ENCODE assay signal across 22 mouse cellular contexts in the genomic region with DNA sequence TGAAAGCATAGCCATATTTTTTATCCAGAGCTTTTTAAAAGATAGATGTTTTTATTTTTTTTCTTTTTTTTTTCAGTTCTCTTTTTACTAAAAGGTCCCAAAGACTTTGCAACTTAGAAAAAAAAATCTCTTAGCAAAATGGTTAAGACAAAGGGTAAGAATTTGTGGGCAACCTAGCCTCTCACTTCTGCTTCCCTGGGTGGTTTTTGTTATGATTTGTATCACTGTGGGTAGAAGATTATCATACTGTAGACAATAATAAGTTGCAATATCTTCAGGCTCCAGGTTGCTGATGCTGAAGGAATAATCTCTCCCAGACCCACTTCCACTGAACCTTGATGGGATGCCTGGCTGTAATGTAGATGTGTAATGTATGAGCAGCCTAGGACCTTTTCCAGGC.
"Had no signal": no experiment of that assay in that cellular context is flagged by ENCODE, and none has a peak within 500 bp of the region (broad histone marks: within the 10 kb centered on the region; RNA-seq: fewer than 3 reads in every experiment).

No protein-coding gene starts in this region.

- H3K27me3 ChIP-seq: liver, embryonic 13.5 days; liver, embryonic 15.5 days; lung, embryonic 15.5 days; megakaryocyte, embryonic 14.5 days; midbrain, embryonic 13.5 days; midbrain, embryonic 15.5 days; neural tube, embryonic 12.5 days; stomach, embryonic 15.5 days had no signal

- H3K36me3 ChIP-seq: liver, embryonic 13.5 days; liver, embryonic 15.5 days; lung, embryonic 15.5 days; midbrain, embryonic 13.5 days; midbrain, embryonic 15.5 days; neural tube, embryonic 12.5 days; stomach, embryonic 15.5 days had no signal

- H3K27ac ChIP-seq: liver, embryonic 13.5 days; liver, embryonic 15.5 days; lung, embryonic 15.5 days; macrophage; midbrain, embryonic 13.5 days; midbrain, embryonic 15.5 days; neural tube, embryonic 12.5 days; stomach, embryonic 15.5 days; stomach, postnatal 0 days had no signal

- H3K9ac ChIP-seq: liver, embryonic 13.5 days; liver, embryonic 15.5 days; liver, postnatal 0 days; lung, embryonic 15.5 days; midbrain, embryonic 13.5 days; midbrain, embryonic 15.5 days; neural tube, embryonic 12.5 days; stomach, embryonic 15.5 days had no signal

- DNase-seq: liver, embryonic 13.5 days; liver, postnatal 0 days; lung, adult 2 months; lung, postnatal 14 days; lung, postnatal 36 days; retina, postnatal 1 day; right cerebral cortex, adult 18-20 months; right cerebral cortex, postnatal 25 days; right cerebral cortex, postnatal 4 days; thymus, adult 2 months; thymus, postnatal 25 days; thymus, postnatal 4 days had no signal

- H3K4me2 ChIP-seq: liver, embryonic 13.5 days; liver, embryonic 15.5 days; lung, embryonic 15.5 days; midbrain, embryonic 11.5 days; midbrain, embryonic 13.5 days; midbrain, embryonic 15.5 days; neural tube, embryonic 12.5 days; stomach, embryonic 15.5 days had no signal

- H3K4me3 ChIP-seq: liver, embryonic 13.5 days; liver, embryonic 15.5 days; lung, embryonic 15.5 days; megakaryocyte, embryonic 14.5 days; midbrain, embryonic 13.5 days; midbrain, embryonic 15.5 days; neural tube, embryonic 12.5 days; stomach, embryonic 15.5 days had no signal

- H3K4me1 ChIP-seq: liver, embryonic 13.5 days; liver, embryonic 15.5 days; lung, embryonic 15.5 days; megakaryocyte, embryonic 14.5 days; midbrain, embryonic 13.5 days; midbrain, embryonic 15.5 days; neural tube, embryonic 12.5 days; stomach, embryonic 15.5 days had no signal

- H3K9me3 ChIP-seq: liver, embryonic 13.5 days; liver, embryonic 15.5 days; lung, embryonic 15.5 days; megakaryocyte, embryonic 14.5 days; midbrain, embryonic 13.5 days; midbrain, embryonic 15.5 days; neural tube, embryonic 12.5 days; stomach, embryonic 15.5 days had no signal
